8 mouse cellular contexts compared by ENCODE assay signal in the genomic region with DNA sequence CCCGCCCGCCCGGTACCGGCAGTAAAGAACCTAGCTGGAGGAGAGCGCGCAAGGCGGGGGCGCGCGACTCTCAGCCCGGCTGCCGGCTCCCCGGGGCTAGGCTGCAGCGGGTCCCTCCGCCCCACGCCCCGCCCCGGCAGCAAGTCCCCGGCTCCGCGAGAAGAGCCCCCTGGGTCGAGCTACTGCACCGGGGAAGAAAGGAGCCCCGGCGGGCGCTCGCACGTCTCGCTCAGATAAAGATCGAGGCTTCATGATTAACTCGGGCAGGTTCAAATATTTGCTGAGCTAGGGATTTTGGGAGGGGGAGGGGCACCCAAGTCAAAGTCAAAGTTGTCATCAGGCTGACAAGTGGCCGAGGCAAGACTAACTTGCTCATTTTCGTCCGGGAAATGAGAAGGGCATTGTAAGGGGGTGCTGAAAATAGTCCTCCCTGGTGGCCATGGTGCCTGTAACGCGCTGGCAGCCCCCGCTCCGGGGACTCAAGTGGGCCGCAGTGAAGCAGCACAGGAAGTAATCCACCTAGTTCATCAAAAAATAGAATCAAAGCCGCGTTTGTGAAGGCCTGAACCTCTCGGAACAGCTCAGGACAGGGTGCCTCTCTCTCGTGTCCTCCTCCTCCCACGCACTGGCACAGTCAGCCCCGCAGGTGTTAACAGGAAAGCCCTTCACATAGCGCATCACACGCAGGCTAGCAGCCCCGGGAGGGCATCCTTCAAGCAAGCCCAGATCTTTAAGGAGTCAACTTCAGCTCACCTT.
DNase-seq lines count a peak whose midpoint lies in the region; ATAC-seq and TF ChIP-seq lines count a peak whose summit lies in the region.

No protein-coding gene starts in this region.

- no peaks in the 10 kb centered on the region for H3K9me3 ChIP-seq in intestine, postnatal 0 days (ENCODE audit: control insufficient read depth)
- no peaks in the 10 kb centered on the region for H3K9me3 ChIP-seq in limb, embryonic 12.5 days
- H3K9me3 ChIP-seq in midbrain, embryonic 15.5 days, result no peaks in the 10 kb centered on the region

- peak; percentile 56 for ATAC-seq in intestine, postnatal 0 days
- 0 out of 2 replicates have a peak, but pooled peaks have one; percentile 24 for ATAC-seq in limb, embryonic 12.5 days (ENCODE audit: insufficient number of reproducible peaks, insufficient read depth, low FRiP score, low TSS enrichment, low read depth)
- ATAC-seq in midbrain, embryonic 15.5 days (replicated peaks), result peak; percentile 32

- 5% methylated on average over 47 of the region's 48 CpGs for WGBS in intestine, postnatal 0 days
- WGBS in limb, embryonic 12.5 days, result under 1% methylated on average over 48 of the region's 48 CpGs
- WGBS in midbrain, embryonic 15.5 days, result under 1% methylated on average over 48 of the region's 48 CpGs
- WGBS in spleen, adult 2 months, result 2% methylated on average over 48 of the region's 48 CpGs

- peaks cover 8% of the 10 kb centered on the region; the same call in 1 of the 2 replicates for H3K4me1 ChIP-seq in intestine, postnatal 0 days (replicated peaks; ENCODE audit: control insufficient read depth, insufficient read depth, low read length)
- H3K4me1 ChIP-seq in limb, embryonic 12.5 days (replicated peaks), result peaks cover 41% of the 10 kb centered on the region
- H3K4me1 ChIP-seq in midbrain, embryonic 15.5 days, result peaks cover 53% of the 10 kb centered on the region
- peaks cover 16% of the 10 kb centered on the region; the same call in 1 of the 2 replicates for H3K4me1 ChIP-seq in spleen, adult 2 months (ENCODE audit: control insufficient read depth, insufficient read depth, insufficient read length)

- no peak for TF ChIP-seq POLR2A in spleen, adult 2 months (IDR thresholded peaks at IDR 0.05; ENCODE audit: low read depth, low read length)

- H3K4me3 ChIP-seq in intestine, postnatal 0 days (ENCODE audit: low read depth, low read length), result peak overlapping the region; percentile 62
- peak overlapping the region; percentile 59 for H3K4me3 ChIP-seq in limb, embryonic 12.5 days (replicated peaks)
- H3K4me3 ChIP-seq in midbrain, embryonic 15.5 days, result peak overlapping the region; percentile 55
- peak overlapping the region; percentile 65 for H3K4me3 ChIP-seq in spleen, adult 2 months (ENCODE audit: extremely low read depth, insufficient read depth, insufficient read length)

- H3K36me3 ChIP-seq in intestine, postnatal 0 days (ENCODE audit: control insufficient read depth, insufficient read depth), result peaks cover 18% of the 10 kb centered on the region
- H3K36me3 ChIP-seq in limb, embryonic 12.5 days, result no peaks in the 10 kb centered on the region
- H3K36me3 ChIP-seq in midbrain, embryonic 15.5 days (replicated peaks), result no peaks in the 10 kb centered on the region
- peaks cover 7% of the 10 kb centered on the region; the same call in 1 of the 2 replicates for H3K36me3 ChIP-seq in spleen, adult 2 months (ENCODE audit: control insufficient read depth, insufficient read depth, low read length)

- TF ChIP-seq CTCF in intestine, postnatal 0 days (IDR thresholded peaks at IDR 0.05; ENCODE audit: low read depth), result no peak
- no peak for TF ChIP-seq CTCF in spleen, adult 2 months (IDR thresholded peaks at IDR 0.05; ENCODE audit: extremely low read depth, insufficient read depth, insufficient read length, insufficient replicate concordance)

- no peaks in the 10 kb centered on the region for H3K27me3 ChIP-seq in intestine, postnatal 0 days (replicated peaks; ENCODE audit: control insufficient read depth, insufficient read depth, low read length)
- H3K27me3 ChIP-seq in limb, embryonic 12.5 days, result peaks cover 16% of the 10 kb centered on the region
- no peaks in the 10 kb centered on the region for H3K27me3 ChIP-seq in midbrain, embryonic 15.5 days (replicated peaks)
- no peaks in the 10 kb centered on the region for H3K27me3 ChIP-seq in spleen, adult 2 months (ENCODE audit: control insufficient read depth, insufficient read depth, low read length)

- peak overlapping the region; percentile 90 for H3K4me2 ChIP-seq in intestine, postnatal 0 days (replicated peaks; ENCODE audit: low read depth)
- H3K4me2 ChIP-seq in limb, embryonic 12.5 days, result peak overlapping the region; percentile 97
- H3K4me2 ChIP-seq in midbrain, embryonic 15.5 days, result peak overlapping the region; percentile 95

- DNase-seq in R1 (ENCODE audit: low read depth, low spot score), result peak; percentile 59
- peak; percentile 80 for DNase-seq in cerebellum, adult 9-11 months
- DNase-seq in gastrocnemius, postnatal 25 days, result peak; percentile 65
- peak; percentile 35 to 56 for DNase-seq in spleen, adult 2 months (ENCODE audit: low read depth in 1 of 2, low spot score in 2 of 2)
- DNase-seq in adipocyte (ENCODE audit: low spot score), result no peak

- H3K9ac ChIP-seq in intestine, postnatal 0 days (ENCODE audit: low read depth, low read length), result peak overlapping the region; percentile 53
- H3K9ac ChIP-seq in limb, embryonic 12.5 days (replicated peaks), result peak overlapping the region; percentile 76
- H3K9ac ChIP-seq in midbrain, embryonic 15.5 days, result peak overlapping the region; percentile 69

- H3K27ac ChIP-seq in intestine, postnatal 0 days (ENCODE audit: low read depth, low read length), result 0 out of 2 replicates have a peak overlapping the region, but pooled peaks have one; percentile 52
- H3K27ac ChIP-seq in limb, embryonic 12.5 days, result peak overlapping the region; percentile 35; the same call in 1 of the 2 replicates
- H3K27ac ChIP-seq in midbrain, embryonic 15.5 days, result peak overlapping the region; percentile 32; the same call in 1 of the 2 replicates
- peak overlapping the region; percentile 72 for H3K27ac ChIP-seq in spleen, adult 2 months (ENCODE audit: insufficient read depth, low read length)
